Mouse (Mus musculus) limb, embryonic 14.5 days (tissue): ENCODE results near the gene 9330161L09Rik. TPM values are rescaled to one million over a fixed set of nuclear protein-coding genes. Genes with fewer than 3 reads are reported as not detected.

Source experiments
- ATAC-seq: fragments of 200-750 bp; cut with Nextera tagmentation; 2 replicates; pipeline ENCODE4 v1.8.0; 2017; ENCODE audit warnings: low read depth, moderate number of reproducible peaks, moderate TSS enrichment; ENCODE audit not compliant: low FRiP score
- DNase-seq: peaks from one replicate; pipeline ENCODE4 v3.0.0-alpha.2; 2015; ENCODE audit warnings: low spot score
- H3K27ac ChIP-seq: fragments of 300-500 bp; sonication (generic); replicated peaks from 2 replicates; pipeline ENCODE4 v1.5.1; 2014; ENCODE audit warnings: low read depth, mild to moderate bottlenecking, low read length, moderate library complexity, mixed read lengths
- H3K27me3 ChIP-seq: fragments of 300-500 bp; sonication (generic); 2 replicates; pipeline ENCODE4 v1.6.1; 2014; ENCODE audit warnings: low read length, mixed read lengths; ENCODE audit not compliant: control insufficient read depth, insufficient read depth
- H3K36me3 ChIP-seq: fragments of 300-500 bp; sonication (generic); 2 replicates; pipeline ENCODE4 v1.6.1; 2014; ENCODE audit warnings: mild to moderate bottlenecking, low read length, moderate library complexity, mixed read lengths; ENCODE audit not compliant: control insufficient read depth, insufficient read depth
- H3K4me1 ChIP-seq: fragments of 300-500 bp; sonication (generic); 2 replicates; pipeline ENCODE4 v1.6.1; 2014; ENCODE audit warnings: antibody characterized with exemption, low read length, mixed read lengths; ENCODE audit not compliant: control insufficient read depth, insufficient read depth
- H3K4me2 ChIP-seq: fragments of 300-500 bp; sonication (generic); replicated peaks from 2 replicates; pipeline ENCODE4 v1.6.1; 2014; ENCODE audit warnings: low read depth, mild to moderate bottlenecking, low read length, moderate library complexity; ENCODE audit not compliant: severe bottlenecking
- H3K4me3 ChIP-seq: fragments of 300-500 bp; sonication (generic); replicated peaks from 2 replicates; pipeline ENCODE4 v1.5.1; 2014; ENCODE audit warnings: low read length
- H3K9ac ChIP-seq: fragments of 300-500 bp; sonication (generic); 2 replicates; pipeline ENCODE4 v1.6.1; 2014; ENCODE audit warnings: mild to moderate bottlenecking, low read depth, low read length, moderate library complexity; ENCODE audit not compliant: severe bottlenecking
- H3K9me3 ChIP-seq: fragments of 300-500 bp; sonication (generic); 2 replicates; pipeline ENCODE4 v1.6.1; 2016; ENCODE audit warnings: low read length; ENCODE audit not compliant: control insufficient read depth
- POLR2A ChIP-seq: fragments of 200-500 bp; IDR thresholded peaks from 2 replicates; pipeline ENCODE4 v1.8.0; 2012; ENCODE audit warnings: inconsistent platforms, mild to moderate bottlenecking, moderate library complexity, borderline replicate concordance; ENCODE audit not compliant: insufficient read depth, insufficient read length; ENCODE audit errors: extremely low read depth
- WGBS: fragments of 180-500 bp; shearing (Covaris S2); extraction: QIAGEN DNeasy Blood & Tissue Kit; methylation state at CpG from one replicate; pipeline ENCODE4 v1.1.7; 2014; 5-methylcytosine and 5-hydroxymethylcytosine counted together
- polyA plus RNA-seq, 2 experiments: library from polyadenylated mRNA; depleted of rRNA in 1 of 2; stranded (reverse) in 1 of 2; unstranded in 1 of 2; fragments of >200 nt; fragmentation: Nextera tagmentation in 1 of 2; extraction: Ambion mirVana in 1 of 2; gene quantifications; 2 replicates each; pipeline versions ENCODE4 v1.2.1 to v1.2.3; 2012 to 2014

9330161L09Rik gene
- polyA plus RNA-seq, 2 experiments: 0.32 to 0.47 TPM

DNA sequence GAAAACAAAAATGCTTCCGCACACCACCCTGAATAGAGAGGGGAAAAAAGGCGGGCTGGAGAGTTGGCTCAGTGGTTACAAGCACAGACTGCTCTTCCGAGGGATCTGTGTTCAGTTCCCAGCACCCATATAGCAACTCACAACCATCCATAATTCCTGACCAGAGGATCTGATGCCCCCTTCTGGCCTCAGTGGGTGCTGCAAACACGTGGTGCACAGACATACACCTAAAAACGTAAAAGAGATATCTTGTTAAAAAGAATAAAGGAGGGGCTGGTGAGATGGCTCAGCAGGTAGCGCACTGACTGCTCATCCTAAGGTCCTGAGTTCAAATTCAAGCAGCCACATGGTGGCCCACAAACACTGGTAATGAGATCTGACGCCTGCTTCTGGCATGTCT, 19.1 kb upstream of the 9330161L09Rik start:
- ATAC-seq: no peak
- H3K27ac ChIP-seq: no peak overlapping the region
- H3K4me1 ChIP-seq: peaks cover 18% of the 10 kb centered on the region
- no peaks in the 10 kb centered on the region for H3K27me3 ChIP-seq
- H3K36me3 ChIP-seq: peaks cover 9% of the 10 kb centered on the region
- no peak overlapping the region for H3K9ac ChIP-seq
- H3K4me2 ChIP-seq: no peak overlapping the region
- DNase-seq: no peak
- no peak overlapping the region for H3K4me3 ChIP-seq
- no peak for TF ChIP-seq POLR2A
- H3K9me3 ChIP-seq: no peaks in the 10 kb centered on the region
- WGBS: 88% methylated on average over 7 of the region's 7 CpGs

DNA sequence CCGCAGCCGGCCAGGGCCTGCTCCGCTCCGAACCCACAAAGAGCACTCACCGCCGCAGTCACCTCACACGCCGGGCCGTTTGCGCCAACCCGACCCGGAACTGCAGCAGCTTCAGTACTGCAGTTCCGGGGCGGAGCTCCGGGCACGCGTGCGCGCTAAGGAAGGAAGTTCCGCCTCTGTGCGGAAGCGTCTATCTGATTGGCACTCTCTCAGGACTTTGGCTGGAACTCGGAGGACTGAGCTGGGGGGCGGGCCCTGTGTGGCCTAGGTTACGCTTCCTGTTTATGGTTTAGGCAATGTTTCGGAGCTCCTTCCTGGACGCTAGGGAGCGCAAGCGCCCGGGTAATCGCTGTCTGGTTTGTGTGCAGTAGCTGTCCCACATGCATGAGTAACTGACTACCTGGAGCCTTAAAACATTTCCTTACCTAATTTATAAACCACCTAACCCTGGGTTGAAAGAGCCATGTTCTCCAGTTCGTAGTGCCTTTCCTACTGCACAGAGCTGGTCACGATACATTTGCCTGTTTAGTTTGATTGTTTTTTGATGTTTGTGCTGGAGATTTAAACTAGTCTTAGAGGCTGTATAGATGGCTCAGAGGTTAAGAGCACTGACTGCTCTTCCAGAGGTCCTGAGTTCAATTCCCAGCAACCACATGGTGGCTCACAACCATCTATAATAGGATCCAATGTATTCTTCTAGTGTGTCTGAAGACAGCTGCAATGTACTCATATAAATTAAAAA, 18.3 kb upstream of the 9330161L09Rik start, which contains the start of gene Ddx24:
TSS of gene Ddx24 (minus strand) at position 102 of the 742 bp plus-strand sequence.
- ATAC-seq: peak; percentile 99
- H3K4me3 ChIP-seq: peak within 1 kb of the TSS; percentile 93
- peak; percentile 66; the same call in 1 of the 2 replicates for TF ChIP-seq POLR2A
- WGBS: 4% methylated on average over 21 of the region's 33 CpGs
- peaks cover 22% of the 10 kb centered on the region for H3K4me1 ChIP-seq
- no peak within 1 kb of the TSS for H3K27ac ChIP-seq
- peaks cover 9% of the 10 kb centered on the region for H3K36me3 ChIP-seq
- H3K27me3 ChIP-seq: no peaks in the 10 kb centered on the region
- H3K9ac ChIP-seq: peak within 1 kb of the TSS; percentile 88
- peak within 1 kb of the TSS; percentile 85 for H3K4me2 ChIP-seq
- peak; percentile 99 for DNase-seq
- H3K9me3 ChIP-seq: no peaks in the 10 kb centered on the region

DNA sequence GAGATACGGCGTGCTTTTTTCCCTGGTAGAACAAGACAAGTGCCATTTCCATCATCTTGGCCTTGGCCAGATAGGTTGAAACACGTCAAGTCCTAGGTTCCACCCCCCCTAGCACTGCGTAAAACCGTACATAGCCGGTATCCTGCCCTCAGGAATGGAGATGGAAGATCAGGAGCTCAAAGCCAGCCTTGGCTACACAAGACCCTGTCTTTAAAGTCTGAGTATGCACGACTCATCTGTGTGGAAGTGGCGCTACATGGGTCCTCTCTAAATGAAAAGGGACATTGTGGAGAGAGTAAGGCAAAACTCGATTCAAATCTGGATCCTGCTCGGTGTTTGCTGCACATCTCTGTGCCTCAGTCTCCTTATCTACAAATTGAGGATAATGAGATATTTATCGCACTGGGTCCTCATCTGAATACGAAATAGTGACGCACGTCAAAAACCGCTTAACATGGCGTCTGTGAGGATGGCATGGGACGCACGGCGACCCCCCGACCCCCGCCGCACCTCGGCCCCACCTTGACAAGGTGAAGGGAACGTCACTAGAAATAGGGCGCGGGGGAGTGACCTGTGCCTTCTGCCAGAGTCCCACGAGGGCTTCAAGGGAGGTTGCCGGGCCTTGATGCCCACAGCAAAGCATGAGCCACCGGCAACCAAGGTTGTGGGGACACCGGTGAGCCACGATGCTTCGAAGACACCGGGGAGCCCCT, 17.6 kb upstream of the 9330161L09Rik start:
- TF ChIP-seq POLR2A: no peak
- Histone ChIP-seq H3K4me2 (peak overlapping the region; percentile 85), H3K4me1 (peaks cover 22% of the 10 kb centered on the region), H3K36me3 (peaks cover 9% of the 10 kb centered on the region), H3K27ac (no peak overlapping the region), H3K9ac (peak overlapping the region; percentile 88), H3K4me3 (peak overlapping the region; percentile 93), H3K27me3 (no peaks in the 10 kb centered on the region), H3K9me3 (no peaks in the 10 kb centered on the region)
- ATAC-seq: no peak
- WGBS: 9% methylated on average over 29 of the region's 33 CpGs
- no peak for DNase-seq

DNA sequence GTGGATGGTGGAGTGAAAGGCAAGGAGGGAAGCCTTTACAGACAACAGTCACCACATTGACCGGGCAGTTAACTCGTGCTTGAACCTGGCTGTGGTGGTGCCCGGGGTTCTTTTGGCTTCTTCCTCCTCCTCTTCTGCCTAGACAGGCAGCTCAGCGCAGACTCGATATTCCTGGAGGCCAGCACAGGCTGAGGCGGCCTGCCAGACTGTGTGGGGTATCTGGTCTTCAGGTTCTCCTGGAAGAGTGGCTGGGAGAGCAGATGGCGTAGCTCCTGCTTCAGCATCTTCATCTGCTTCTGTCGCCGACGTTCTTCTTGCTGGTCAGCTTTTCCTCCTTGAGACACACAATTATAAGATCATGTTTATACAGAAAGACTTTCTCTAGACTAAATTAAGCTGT, 524 bp upstream of the 9330161L09Rik start:
- no peak overlapping the region for H3K9ac ChIP-seq
- DNase-seq (no peak), ATAC-seq (no peak)
- H3K27ac ChIP-seq: no peak overlapping the region
- H3K4me2 ChIP-seq: no peak overlapping the region
- no peak for TF ChIP-seq POLR2A
- H3K36me3 ChIP-seq: peaks cover 92% of the 10 kb centered on the region
- no peaks in the 10 kb centered on the region for H3K9me3 ChIP-seq
- H3K27me3 ChIP-seq: no peaks in the 10 kb centered on the region
- H3K4me3 ChIP-seq: no peak overlapping the region
- 94% methylated on average over 9 of the region's 10 CpGs for WGBS
- no peaks in the 10 kb centered on the region for H3K4me1 ChIP-seq

DNA sequence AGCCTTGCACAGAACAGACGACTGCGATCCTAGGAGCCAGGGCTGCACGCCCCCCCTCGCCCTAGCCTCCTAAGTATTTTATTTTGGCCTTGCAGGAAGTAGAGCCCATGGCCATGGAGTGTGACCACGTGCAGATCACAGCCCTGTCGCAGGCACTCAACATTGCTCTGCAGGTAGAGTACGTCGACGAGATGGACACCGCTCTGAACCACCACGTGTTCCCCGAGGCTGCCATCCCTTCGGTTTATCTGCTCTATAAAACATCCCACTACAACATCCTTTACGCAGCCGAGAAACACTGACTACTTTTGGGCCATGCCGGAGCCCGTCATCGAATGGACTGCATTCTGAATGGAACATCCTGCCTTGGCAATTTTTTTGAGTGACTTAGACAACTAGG, 3.5 kb downstream of the 9330161L09Rik start:
- H3K4me2 ChIP-seq: no peak overlapping the region
- H3K36me3 ChIP-seq: peaks cover 61% of the 10 kb centered on the region
- 86% methylated on average over 18 of the region's 18 CpGs for WGBS
- TF ChIP-seq POLR2A: no peak
- no peaks in the 10 kb centered on the region for H3K4me1 ChIP-seq
- DNase-seq (no peak), ATAC-seq (no peak)
- H3K9me3 ChIP-seq: no peaks in the 10 kb centered on the region
- H3K27me3 ChIP-seq: no peaks in the 10 kb centered on the region
- no peak overlapping the region for H3K9ac ChIP-seq
- no peak overlapping the region for H3K27ac ChIP-seq
- H3K4me3 ChIP-seq: no peak overlapping the region
